Mouse (Mus musculus): ENCODE measurements around the gene Ccdc121. TPM values are rescaled to one million over a fixed set of nuclear protein-coding genes. Genes with fewer than 3 reads are reported as not detected.
A peak's percentile ranks its signal among the peaks of the same experiment; 100 is the strongest.

Ccdc121 gene
- polyA plus RNA-seq, 1 experiment from 2014 or later = 0.14 TPM

DNA sequence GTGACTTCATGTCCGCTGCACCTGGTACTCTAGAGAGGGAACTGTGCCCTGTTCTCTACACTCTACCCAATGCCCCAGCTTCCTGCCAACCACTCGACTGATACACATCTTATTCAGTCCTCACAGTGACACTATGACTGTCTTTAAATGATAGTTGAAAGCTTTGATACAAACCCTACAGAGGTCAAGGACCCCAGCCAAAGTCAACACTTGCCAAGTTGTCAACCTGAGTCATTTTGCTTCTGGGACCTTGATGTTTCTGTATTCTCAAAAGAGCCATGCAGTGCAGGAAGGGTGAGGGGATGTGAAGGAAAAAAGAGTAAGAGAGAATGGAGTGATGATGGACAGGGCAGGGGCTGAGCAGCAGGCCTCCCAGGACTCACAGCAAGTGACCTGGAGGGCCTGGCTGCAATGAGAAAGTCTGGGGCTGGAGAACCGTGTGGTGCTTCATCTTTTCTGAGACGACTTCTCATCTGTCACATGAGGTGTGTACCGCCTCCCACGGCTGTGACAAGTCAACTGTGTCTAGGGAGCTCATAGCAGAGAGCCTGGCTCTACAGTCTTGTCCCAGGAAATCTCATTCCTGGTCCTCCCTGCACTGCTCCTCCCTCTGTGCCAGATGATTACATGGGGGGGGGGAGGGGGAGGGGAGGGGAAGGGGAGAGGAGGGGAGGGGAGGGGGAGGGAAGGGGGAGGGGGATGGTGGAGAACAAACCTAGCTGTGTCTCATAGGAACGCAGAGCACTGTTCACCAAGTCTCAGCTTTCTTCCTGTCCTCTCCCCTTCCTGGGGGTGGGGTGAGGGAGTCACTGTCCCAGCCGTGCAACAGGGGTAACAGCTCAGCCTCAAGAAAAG is 49.0 kb downstream of the Ccdc121 start:
- no peak for TF ChIP-seq CTCF (IDR thresholded peaks at IDR 0.05; ENCODE audit: low read depth)
- peak; percentile 57 for DNase-seq (ENCODE audit: low spot score)
- Histone ChIP-seq H3K27me3 (ENCODE audit: insufficient read depth, low read length) (no peaks in the 10 kb centered on the region), H3K9ac (ENCODE audit: low read depth, low read length) (no peak overlapping the region), H3K4me1 (replicated peaks; ENCODE audit: insufficient read depth, low read length) (no peaks in the 10 kb centered on the region), H3K9me3 (replicated peaks; ENCODE audit: low read length) (no peaks in the 10 kb centered on the region), H3K4me3 (replicated peaks; ENCODE audit: low read depth, low read length) (no peak overlapping the region), H3K27ac (no peak overlapping the region), H3K36me3 (ENCODE audit: insufficient read depth, low read length) (no peaks in the 10 kb centered on the region), H3K4me2 (ENCODE audit: low read length) (no peak overlapping the region)
- ATAC-seq (replicated peaks; ENCODE audit: low FRiP score, low read depth) = peak; percentile 69
- WGBS = 34% methylated on average over 8 of the region's 8 CpGs

DNA sequence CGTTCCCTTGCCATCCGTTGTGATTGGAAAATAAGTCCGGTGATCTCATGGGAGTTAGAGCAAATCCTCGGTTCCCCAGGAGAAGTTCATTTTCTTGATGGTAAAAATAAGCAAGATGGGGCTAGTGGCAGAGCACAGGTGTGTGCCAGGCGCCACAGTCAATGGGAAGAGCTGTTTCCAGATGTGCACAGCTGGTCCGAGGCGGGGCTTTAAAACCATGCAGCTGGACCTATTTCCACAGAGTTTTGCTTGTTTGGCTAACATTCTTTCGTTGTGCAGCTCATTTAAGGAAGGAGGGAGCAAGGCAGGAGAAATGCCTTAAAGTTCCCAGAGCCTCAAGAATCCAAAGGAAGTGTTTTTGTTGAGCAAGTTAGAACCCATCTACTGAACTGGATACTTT is 49.8 kb downstream of the Ccdc121 start:
- Histone ChIP-seq H3K4me2 (ENCODE audit: low read length) (no peak overlapping the region), H3K36me3 (ENCODE audit: insufficient read depth, low read length) (no peaks in the 10 kb centered on the region), H3K27ac (no peak overlapping the region), H3K9ac (ENCODE audit: low read depth, low read length) (no peak overlapping the region), H3K4me3 (replicated peaks; ENCODE audit: low read depth, low read length) (no peak overlapping the region), H3K27me3 (ENCODE audit: insufficient read depth, low read length) (no peaks in the 10 kb centered on the region), H3K4me1 (replicated peaks; ENCODE audit: insufficient read depth, low read length) (no peaks in the 10 kb centered on the region), H3K9me3 (replicated peaks; ENCODE audit: low read length) (no peaks in the 10 kb centered on the region)
- no peak for TF ChIP-seq CTCF (IDR thresholded peaks at IDR 0.05; ENCODE audit: low read depth)
- peak; percentile 8 for DNase-seq (ENCODE audit: low spot score)
- 76% methylated on average over 8 of the region's 8 CpGs for WGBS
- ATAC-seq (replicated peaks; ENCODE audit: low FRiP score, low read depth) = no peak

- WGBS = 77% methylated on average over 2 of the region's 2 CpGs
- no peak for TF ChIP-seq CTCF (IDR thresholded peaks at IDR 0.05; ENCODE audit: low read depth)
These were observed 51.0 kb downstream of the Ccdc121 start for GRCm38 (mm10) chr1:181460283-181460682.

More at GRCm38 (mm10) chr1:181460283-181460682, 51.0 kb downstream of the Ccdc121 start:
- DNase-seq (ENCODE audit: low spot score) = no peak
- no peak overlapping the region for H3K27ac ChIP-seq
- no peaks in the 10 kb centered on the region for H3K36me3 ChIP-seq (ENCODE audit: insufficient read depth, low read length)
- no peaks in the 10 kb centered on the region for H3K27me3 ChIP-seq (ENCODE audit: insufficient read depth, low read length)
- no peaks in the 10 kb centered on the region for H3K9me3 ChIP-seq (replicated peaks; ENCODE audit: low read length)
- H3K4me3 ChIP-seq (replicated peaks; ENCODE audit: low read depth, low read length) = no peak overlapping the region
- ATAC-seq (replicated peaks; ENCODE audit: low FRiP score, low read depth) = no peak
- no peaks in the 10 kb centered on the region for H3K4me1 ChIP-seq (replicated peaks; ENCODE audit: insufficient read depth, low read length)
- H3K4me2 ChIP-seq (ENCODE audit: low read length) = no peak overlapping the region
- H3K9ac ChIP-seq (ENCODE audit: low read depth, low read length) = no peak overlapping the region

Other genes with a start within 250 kb of the Ccdc121 start
- gene Cnih3, start 158.8 kb downstream of the Ccdc121 start, polyA plus RNA-seq (2015; fragmentation: Nextera tagmentation; extraction: Ambion mirVana) = 0.13 TPM in 1 of 2 replicates, not detected in the other
- gene Dnah14, start 65.1 kb upstream of the Ccdc121 start, polyA plus RNA-seq (2015; fragmentation: Nextera tagmentation; extraction: Ambion mirVana) = 0.88 and 1.1 TPM in 2 replicates